Mouse (Mus musculus): ENCODE results near the gene Ddx17. TPM values are rescaled to one million over a fixed set of nuclear protein-coding genes. Genes with fewer than 3 reads are reported as not detected.

Gene Ddx17
- polyA plus RNA-seq, 1 experiment from 2014 or later: 29.8 TPM

DNA sequence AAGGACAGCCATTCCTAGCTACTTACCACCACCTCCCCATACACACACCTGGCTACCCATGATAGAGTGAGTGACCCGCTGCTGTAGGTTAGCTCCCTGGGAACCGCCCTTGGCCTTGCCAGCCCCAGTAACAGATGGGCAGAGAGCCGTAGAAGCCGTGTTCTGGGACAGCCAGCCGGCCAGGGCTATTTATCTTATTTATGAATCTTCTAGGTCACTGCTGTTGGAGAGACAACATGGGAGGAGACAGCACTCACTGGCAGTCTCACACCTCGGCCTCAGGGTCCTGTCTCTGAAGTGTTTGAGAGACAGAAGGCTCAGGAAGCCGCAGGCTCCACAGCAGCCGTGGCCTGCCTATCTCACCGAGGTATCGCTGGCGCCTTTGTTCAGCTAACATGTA lies 57.1 kb downstream of the Ddx17 start:
- Histone ChIP-seq H3K9ac (ENCODE audit: low read depth, low read length) (no peak overlapping the region), H3K4me3 (ENCODE audit: low read length) (no peak overlapping the region), H3K27me3 (replicated peaks; ENCODE audit: control insufficient read depth, insufficient read depth, low read length) (peaks cover 3% of the 10 kb centered on the region; the same call in 1 of the 2 replicates), H3K4me2 (ENCODE audit: low read depth, low read length) (no peak overlapping the region), H3K4me1 (ENCODE audit: control insufficient read depth, insufficient read depth, low read length) (no peaks in the 10 kb centered on the region), H3K9me3 (ENCODE audit: control insufficient read depth, low read length) (no peaks in the 10 kb centered on the region), H3K36me3 (ENCODE audit: control insufficient read depth, insufficient read depth, low read length) (no peaks in the 10 kb centered on the region), H3K27ac (ENCODE audit: low read length) (no peak overlapping the region)
- no peak for ATAC-seq
- 62% methylated on average over 11 of the region's 11 CpGs for WGBS

DNA sequence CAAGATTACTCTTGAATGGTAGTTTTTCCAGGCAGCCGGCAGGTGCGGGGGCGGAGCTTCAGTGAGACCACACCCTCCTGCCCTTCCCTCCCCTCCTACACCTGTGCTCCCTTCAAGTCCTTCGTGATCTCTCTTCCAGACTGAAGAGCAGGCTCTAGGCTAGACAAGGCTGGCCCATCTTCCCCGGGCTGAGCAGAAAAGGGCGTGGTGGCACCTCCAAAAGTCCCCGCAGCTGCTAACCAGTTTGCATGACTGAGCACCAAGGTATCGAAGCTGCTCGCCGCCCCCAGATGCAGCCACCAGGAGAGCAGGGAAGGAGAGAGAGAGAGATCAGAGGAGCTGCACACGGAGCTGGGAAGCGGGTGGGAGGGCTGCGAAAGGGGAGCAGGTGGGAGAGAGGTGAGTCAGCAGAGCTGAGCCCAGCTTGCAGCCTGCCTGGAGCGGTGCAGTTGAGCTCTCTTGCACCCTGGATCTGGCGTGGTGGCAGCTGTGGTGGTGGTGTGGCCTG lies 65.3 kb downstream of the Ddx17 start:
- Histone ChIP-seq H3K36me3 (ENCODE audit: control insufficient read depth, insufficient read depth, low read length) (no peaks in the 10 kb centered on the region), H3K9ac (ENCODE audit: low read depth, low read length) (no peak overlapping the region), H3K4me2 (ENCODE audit: low read depth, low read length) (no peak overlapping the region), H3K4me3 (ENCODE audit: low read length) (no peak overlapping the region), H3K27ac (ENCODE audit: low read length) (no peak overlapping the region), H3K4me1 (ENCODE audit: control insufficient read depth, insufficient read depth, low read length) (no peaks in the 10 kb centered on the region), H3K27me3 (replicated peaks; ENCODE audit: control insufficient read depth, insufficient read depth, low read length) (0 out of 2 replicates have a peak, but pooled peaks cover 2% of the 10 kb centered on the region), H3K9me3 (ENCODE audit: control insufficient read depth, low read length) (no peaks in the 10 kb centered on the region)
- 11% methylated on average over 15 of the region's 15 CpGs for WGBS
- peak; percentile 64 for ATAC-seq

Small RNA genes within 50 kb of the gene (microRNA-seq; reads per million reads assigned to microRNA genes)
- not detected for gene Gm27903

Other genes starting within 250 kb of the Ddx17 start
- 27.1 and 28.3 TPM in 2 replicates for gene Pla2g6, start 218.4 kb downstream of the Ddx17 start, polyA plus RNA-seq (2015; fragmentation: Nextera tagmentation; extraction: Ambion mirVana)
- 6.0 and 7.1 TPM in 2 replicates for gene Maff, start 200.1 kb downstream of the Ddx17 start, polyA plus RNA-seq (2015; fragmentation: Nextera tagmentation; extraction: Ambion mirVana)
- gene Tmem184b, start 143.2 kb downstream of the Ddx17 start, polyA plus RNA-seq (2015; fragmentation: Nextera tagmentation; extraction: Ambion mirVana): 43.6 and 46.4 TPM in 2 replicates
- 28.9 and 30.8 TPM in 2 replicates for gene Csnk1e, start 91.2 kb downstream of the Ddx17 start, polyA plus RNA-seq (2015; fragmentation: Nextera tagmentation; extraction: Ambion mirVana)
- not detected in 2 replicates for gene Kcnj4, start 41.5 kb downstream of the Ddx17 start, polyA plus RNA-seq (2015; fragmentation: Nextera tagmentation; extraction: Ambion mirVana)
- gene Kdelr3, start 30.3 kb downstream of the Ddx17 start, polyA plus RNA-seq (2015; fragmentation: Nextera tagmentation; extraction: Ambion mirVana): 72.5 and 74.5 TPM in 2 replicates
- 1.1 and 1.7 TPM in 2 replicates for gene Dmc1, start 58.4 kb upstream of the Ddx17 start, polyA plus RNA-seq (2015; fragmentation: Nextera tagmentation; extraction: Ambion mirVana)
- gene Fam227a, start 112.2 kb upstream of the Ddx17 start, polyA plus RNA-seq (2015; fragmentation: Nextera tagmentation; extraction: Ambion mirVana): 0.60 and 0.72 TPM in 2 replicates
- gene Cby1, start 112.5 kb upstream of the Ddx17 start, polyA plus RNA-seq (2015; fragmentation: Nextera tagmentation; extraction: Ambion mirVana): 37.1 and 37.2 TPM in 2 replicates
- 248 and 288 TPM in 2 replicates for gene Tomm22, start 124.1 kb upstream of the Ddx17 start, polyA plus RNA-seq (2015; fragmentation: Nextera tagmentation; extraction: Ambion mirVana)
- 14.1 and 17.0 TPM in 2 replicates for gene Josd1, start 141.2 kb upstream of the Ddx17 start, polyA plus RNA-seq (2015; fragmentation: Nextera tagmentation; extraction: Ambion mirVana)
- gene Gtpbp1, start 144.1 kb upstream of the Ddx17 start, polyA plus RNA-seq (2015; fragmentation: Nextera tagmentation; extraction: Ambion mirVana): 24.5 and 25.3 TPM in 2 replicates
- 2.8 and 3.3 TPM in 2 replicates for gene Sun2, start 195.8 kb upstream of the Ddx17 start, polyA plus RNA-seq (2015; fragmentation: Nextera tagmentation; extraction: Ambion mirVana)
- 38.8 and 43.0 TPM in 2 replicates for gene Dnal4, start 231.1 kb upstream of the Ddx17 start, polyA plus RNA-seq (2015; fragmentation: Nextera tagmentation; extraction: Ambion mirVana)